32 mouse cellular contexts compared by ENCODE assay signal in the genomic region with DNA sequence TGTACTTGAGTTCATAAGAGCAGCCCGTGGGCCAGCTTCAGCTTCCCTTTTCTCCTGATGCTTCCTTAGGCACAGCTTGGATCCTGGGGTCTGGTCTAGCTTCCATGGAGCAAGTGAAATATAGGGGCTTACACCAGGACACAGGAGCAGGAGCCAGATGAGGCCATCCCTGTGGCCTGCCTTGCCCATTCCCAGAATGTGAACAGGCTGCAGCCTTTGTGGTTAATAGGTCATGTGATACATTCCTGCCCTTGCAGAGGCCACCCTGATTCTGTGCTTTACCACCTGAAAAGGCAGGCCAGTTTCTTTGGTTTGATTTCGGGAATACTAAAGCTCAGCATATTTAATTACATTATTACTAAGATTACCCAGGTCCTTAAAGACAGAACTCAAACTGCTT.
"Had no signal": no experiment of that assay in that cellular context is flagged by ENCODE, and none has a peak within 500 bp of the region (broad histone marks: within the 10 kb centered on the region; RNA-seq: fewer than 3 reads in every experiment).

No protein-coding gene starts in this region.

- H3K4me2 ChIP-seq: limb, embryonic 12.5 days; limb, embryonic 13.5 days; limb, embryonic 15.5 days; liver, embryonic 11.5 days; liver, embryonic 12.5 days; liver, embryonic 13.5 days; liver, embryonic 15.5 days; lung, embryonic 14.5 days; lung, embryonic 15.5 days; midbrain, embryonic 11.5 days; midbrain, embryonic 12.5 days; midbrain, embryonic 13.5 days; midbrain, embryonic 15.5 days; neural tube, embryonic 12.5 days had no signal

- H3K4me3 ChIP-seq: limb, embryonic 10.5 days; limb, embryonic 12.5 days; limb, embryonic 13.5 days; limb, embryonic 15.5 days; liver, embryonic 12.5 days; liver, embryonic 13.5 days; liver, embryonic 15.5 days; lung, embryonic 15.5 days; megakaryocyte, embryonic 14.5 days; midbrain, embryonic 10.5 days; midbrain, embryonic 12.5 days; midbrain, embryonic 13.5 days; midbrain, embryonic 15.5 days; myocyte; neural tube, embryonic 12.5 days had no signal

- H3K36me3 ChIP-seq: limb, embryonic 10.5 days; midbrain, embryonic 15.5 days had no signal

- H3K9ac ChIP-seq: limb, embryonic 12.5 days; limb, embryonic 13.5 days; limb, embryonic 15.5 days; liver, embryonic 12.5 days; liver, embryonic 13.5 days; liver, embryonic 14.5 days; liver, embryonic 15.5 days; liver, postnatal 0 days; lung, embryonic 14.5 days; lung, embryonic 15.5 days; midbrain, embryonic 12.5 days; midbrain, embryonic 13.5 days; midbrain, embryonic 15.5 days; neural tube, embryonic 12.5 days had no signal

- ATAC-seq: liver, embryonic 12.5 days; liver, postnatal 0 days; lung, postnatal 0 days; midbrain, embryonic 13.5 days; midbrain, embryonic 15.5 days; midbrain, embryonic 16.5 days had no signal

- H3K9me3 ChIP-seq: limb, embryonic 10.5 days; limb, embryonic 12.5 days; limb, embryonic 13.5 days; limb, embryonic 15.5 days; liver, embryonic 12.5 days; liver, embryonic 13.5 days; liver, embryonic 15.5 days; lung, embryonic 15.5 days; megakaryocyte, embryonic 14.5 days; midbrain, embryonic 10.5 days; midbrain, embryonic 12.5 days; midbrain, embryonic 13.5 days; midbrain, embryonic 15.5 days; neural tube, embryonic 12.5 days had no signal

- H3K4me1 ChIP-seq: limb, embryonic 13.5 days; limb, embryonic 15.5 days; liver, embryonic 12.5 days; liver, embryonic 13.5 days; liver, embryonic 15.5 days; lung, embryonic 15.5 days; megakaryocyte, embryonic 14.5 days; midbrain, embryonic 10.5 days; midbrain, embryonic 12.5 days; midbrain, embryonic 13.5 days; midbrain, embryonic 15.5 days; neural tube, embryonic 12.5 days had no signal

- DNase-seq: left cerebral cortex, postnatal 4 days; liver; liver, embryonic 13.5 days; liver, postnatal 0 days; lung, adult 18-20 months; lung, adult 2 months; lung, embryonic 14.5 days; lung, postnatal 10 days; lung, postnatal 14 days; lung, postnatal 36 days; lung, postnatal 4 days; midbrain, embryonic 14.5 days had no signal

- H3K27me3 ChIP-seq: limb, embryonic 12.5 days; limb, embryonic 13.5 days; limb, embryonic 15.5 days; liver, embryonic 12.5 days; liver, embryonic 13.5 days; liver, embryonic 15.5 days; lung, embryonic 15.5 days; megakaryocyte, embryonic 14.5 days; midbrain, embryonic 12.5 days; midbrain, embryonic 13.5 days; midbrain, embryonic 15.5 days; neural tube, embryonic 12.5 days had no signal

- H3K27ac ChIP-seq: limb, embryonic 10.5 days; limb, embryonic 12.5 days; limb, embryonic 13.5 days; limb, embryonic 15.5 days; liver, embryonic 12.5 days; liver, embryonic 13.5 days; liver, embryonic 14.5 days; liver, embryonic 15.5 days; lung, embryonic 15.5 days; macrophage; midbrain, embryonic 10.5 days; midbrain, embryonic 12.5 days; midbrain, embryonic 13.5 days; midbrain, embryonic 15.5 days; neural tube, embryonic 12.5 days had no signal
